Mouse (Mus musculus): ENCODE measurements around the gene Eno3. TPM values are rescaled to one million over a fixed set of nuclear protein-coding genes. Genes with fewer than 3 reads are reported as not detected.

Eno3 gene
- total and polyA plus RNA-seq, 2 experiments from 2014 or later: 1,204 to 1,376 TPM

GRCm38 (mm10) chr11:70652029-70652883 is 4.7 kb upstream of the Eno3 start:
- H3K4me3 ChIP-seq (ENCODE audit: low read depth, low read length): peak overlapping the region; percentile 96
- TF ChIP-seq CTCF (IDR thresholded peaks at IDR 0.05; ENCODE audit: low read depth) (no peak), EP300 (IDR thresholded peaks at IDR 0.05; ENCODE audit: low read depth) (0 out of 2 replicates have a peak, but pooled peaks have one; percentile 21)
- no peaks in the 10 kb centered on the region for H3K27me3 ChIP-seq (ENCODE audit: control insufficient read depth, insufficient read depth, low read length)
- WGBS: 45% methylated on average over 12 of the region's 12 CpGs
- DNase-seq (ENCODE audit: low spot score): no peak
- 0 out of 2 replicates have a peak overlapping the region, but pooled peaks have one; percentile 13 for H3K9ac ChIP-seq (replicated peaks; ENCODE audit: low read depth, low read length)
- no peak for ATAC-seq (ENCODE audit: insufficient read depth, low read depth)
- H3K4me1 ChIP-seq (ENCODE audit: control insufficient read depth, insufficient read depth): peaks cover 21% of the 10 kb centered on the region
- peaks cover 44% of the 10 kb centered on the region for H3K36me3 ChIP-seq (replicated peaks; ENCODE audit: control insufficient read depth, insufficient read depth, low read length)
- peak overlapping the region; percentile 100; the same call in 1 of the 2 replicates for H3K27ac ChIP-seq (ENCODE audit: low read depth)
- peak overlapping the region; percentile 75 for H3K4me2 ChIP-seq (ENCODE audit: low read depth, low read length)
- no peaks in the 10 kb centered on the region for H3K9me3 ChIP-seq (replicated peaks; ENCODE audit: control insufficient read depth, low read length)

GRCm38 (mm10) chr11:70652884-70653344 is 4.1 kb upstream of the Eno3 start:
- H3K27me3 ChIP-seq (ENCODE audit: control insufficient read depth, insufficient read depth, low read length): no peaks in the 10 kb centered on the region
- H3K36me3 ChIP-seq (replicated peaks; ENCODE audit: control insufficient read depth, insufficient read depth, low read length): peaks cover 44% of the 10 kb centered on the region
- peaks cover 21% of the 10 kb centered on the region for H3K4me1 ChIP-seq (ENCODE audit: control insufficient read depth, insufficient read depth)
- TF ChIP-seq CTCF (IDR thresholded peaks at IDR 0.05; ENCODE audit: low read depth) (no peak), EP300 (IDR thresholded peaks at IDR 0.05; ENCODE audit: low read depth) (no peak)
- peak overlapping the region; percentile 99 for H3K9ac ChIP-seq (replicated peaks; ENCODE audit: low read depth, low read length)
- no peaks in the 10 kb centered on the region for H3K9me3 ChIP-seq (replicated peaks; ENCODE audit: control insufficient read depth, low read length)
- H3K4me2 ChIP-seq (ENCODE audit: low read depth, low read length): peak overlapping the region; percentile 75
- H3K27ac ChIP-seq (ENCODE audit: low read depth): peak overlapping the region; percentile 100
- WGBS: 37% methylated on average over 6 of the region's 6 CpGs
- peak overlapping the region; percentile 96 for H3K4me3 ChIP-seq (ENCODE audit: low read depth, low read length)
- ATAC-seq (ENCODE audit: insufficient read depth, low read depth) (no peak), DNase-seq (ENCODE audit: low spot score) (no peak)

DNA sequence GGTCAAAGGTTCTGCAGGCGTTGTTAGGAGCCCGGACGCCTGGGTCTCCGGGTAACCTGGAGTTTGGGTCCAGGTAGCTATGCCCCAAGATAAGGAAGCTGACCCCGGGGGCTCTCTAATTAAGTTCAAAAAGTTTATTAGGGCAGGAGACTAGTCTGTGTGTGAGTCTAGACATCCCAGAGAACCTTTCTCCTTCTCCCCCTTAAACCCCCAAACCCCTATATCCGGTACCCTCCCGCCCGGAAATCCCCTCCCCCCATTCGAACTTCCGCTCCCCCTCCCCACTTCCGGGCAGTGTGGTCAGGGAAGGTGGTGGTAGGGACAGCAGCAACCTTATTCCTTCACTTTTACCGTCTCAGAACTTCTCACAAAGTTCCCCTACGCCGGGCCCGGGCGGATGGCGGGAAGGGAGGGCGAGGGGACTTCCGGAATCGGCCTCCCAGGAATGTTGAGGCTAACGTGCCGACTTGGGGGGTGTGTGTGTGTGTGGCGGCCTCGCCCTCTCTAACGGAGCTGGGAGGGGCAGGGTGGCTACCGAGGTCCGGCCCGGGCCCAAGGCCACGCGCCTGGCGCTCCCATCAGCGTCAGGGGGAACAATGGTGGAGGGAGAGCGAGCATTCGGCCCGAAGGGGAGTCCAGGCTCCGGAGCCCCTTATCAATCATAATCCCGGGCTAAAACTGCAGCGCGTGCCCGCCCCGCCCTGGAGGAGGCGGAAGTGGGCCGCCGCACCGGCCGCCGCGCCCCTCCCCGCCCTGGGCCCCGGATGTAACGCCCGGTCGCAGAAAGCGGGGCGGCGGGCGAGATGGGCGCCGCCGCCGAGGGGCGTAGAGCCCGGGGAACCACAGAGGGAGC is 3.4 kb upstream of the Eno3 start:
- under 1% methylated on average over 59 of the region's 63 CpGs for WGBS
- ATAC-seq (ENCODE audit: insufficient read depth, low read depth) (peak; percentile 28), DNase-seq (ENCODE audit: low spot score) (no peak)
- H3K4me3 ChIP-seq (ENCODE audit: low read depth, low read length): peak overlapping the region; percentile 96
- H3K9me3 ChIP-seq (replicated peaks; ENCODE audit: control insufficient read depth, low read length): no peaks in the 10 kb centered on the region
- H3K27ac ChIP-seq (ENCODE audit: low read depth): peak overlapping the region; percentile 100
- peaks cover 25% of the 10 kb centered on the region for H3K4me1 ChIP-seq (ENCODE audit: control insufficient read depth, insufficient read depth)
- H3K4me2 ChIP-seq (ENCODE audit: low read depth, low read length): peak overlapping the region; percentile 75
- peak overlapping the region; percentile 99 for H3K9ac ChIP-seq (replicated peaks; ENCODE audit: low read depth, low read length)
- TF ChIP-seq EP300 (IDR thresholded peaks at IDR 0.05; ENCODE audit: low read depth) (peak; percentile 43; the same call in 1 of the 2 replicates), CTCF (IDR thresholded peaks at IDR 0.05; ENCODE audit: low read depth) (no peak)
- peaks cover 43% of the 10 kb centered on the region for H3K36me3 ChIP-seq (replicated peaks; ENCODE audit: control insufficient read depth, insufficient read depth, low read length)
- H3K27me3 ChIP-seq (ENCODE audit: control insufficient read depth, insufficient read depth, low read length): no peaks in the 10 kb centered on the region

DNA sequence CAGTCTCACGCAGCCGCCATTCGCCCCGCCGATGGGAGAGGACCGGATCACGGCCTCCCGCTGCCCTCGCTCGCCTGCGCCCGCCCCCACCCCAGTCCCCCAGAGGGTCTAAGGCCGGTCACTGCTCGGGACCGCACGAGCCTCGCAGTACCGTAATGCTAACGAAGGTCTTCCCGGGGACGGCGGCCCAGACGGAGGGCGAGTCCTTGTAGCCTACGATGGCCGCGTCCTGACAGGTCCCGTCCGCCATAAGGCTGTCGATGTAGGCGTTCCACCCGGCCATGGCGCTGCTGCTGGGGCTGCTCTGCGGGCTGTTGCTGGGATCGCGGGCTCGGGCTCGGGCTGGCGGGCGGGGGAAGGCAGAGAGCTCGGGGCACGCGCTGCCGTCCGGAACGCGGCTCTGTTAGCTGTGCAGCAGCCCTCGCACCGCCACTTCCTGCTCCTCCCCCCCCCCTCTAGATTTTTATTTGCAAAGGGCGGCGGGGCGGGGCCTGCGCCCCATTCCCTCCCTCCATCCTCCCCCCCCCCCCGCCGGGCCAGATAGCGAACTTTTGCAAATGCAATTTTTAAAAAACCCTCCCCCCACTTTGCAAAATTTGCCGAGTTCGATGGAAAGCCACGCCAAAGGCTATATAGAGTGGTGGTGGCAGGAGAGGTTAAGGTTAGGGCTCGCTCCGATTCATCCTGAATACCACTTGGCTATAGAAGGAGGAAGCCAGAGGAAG is 2.6 kb upstream of the Eno3 start, which contains the start of gene Pfn1:
Pfn1 (minus strand) TSS at position 447 of the 725 bp plus-strand sequence.
- TF ChIP-seq CTCF (IDR thresholded peaks at IDR 0.05; ENCODE audit: low read depth): no peak
- TF ChIP-seq EP300 (IDR thresholded peaks at IDR 0.05; ENCODE audit: low read depth): no peak; the same call in 1 of the 2 replicates
- ATAC-seq (ENCODE audit: insufficient read depth, low read depth) (peak; percentile 42), DNase-seq (ENCODE audit: low spot score) (peak; percentile 87)
- H3K9me3 ChIP-seq (replicated peaks; ENCODE audit: control insufficient read depth, low read length): no peaks in the 10 kb centered on the region
- peaks cover 33% of the 10 kb centered on the region for H3K4me1 ChIP-seq (ENCODE audit: control insufficient read depth, insufficient read depth)
- peak within 1 kb of the TSS; percentile 100 for H3K27ac ChIP-seq (ENCODE audit: low read depth)
- under 1% methylated on average over 52 of the region's 61 CpGs for WGBS
- peaks cover 38% of the 10 kb centered on the region for H3K36me3 ChIP-seq (replicated peaks; ENCODE audit: control insufficient read depth, insufficient read depth, low read length)
- peak within 1 kb of the TSS; percentile 96 for H3K4me3 ChIP-seq (ENCODE audit: low read depth, low read length)
- no peaks in the 10 kb centered on the region for H3K27me3 ChIP-seq (ENCODE audit: control insufficient read depth, insufficient read depth, low read length)
- peak within 1 kb of the TSS; percentile 75 for H3K4me2 ChIP-seq (ENCODE audit: low read depth, low read length)
- peak within 1 kb of the TSS; percentile 99 for H3K9ac ChIP-seq (replicated peaks; ENCODE audit: low read depth, low read length)
